Mouse (Mus musculus): Measurements from ENCODE around the gene Rab34.

Gene Rab34

DNA sequence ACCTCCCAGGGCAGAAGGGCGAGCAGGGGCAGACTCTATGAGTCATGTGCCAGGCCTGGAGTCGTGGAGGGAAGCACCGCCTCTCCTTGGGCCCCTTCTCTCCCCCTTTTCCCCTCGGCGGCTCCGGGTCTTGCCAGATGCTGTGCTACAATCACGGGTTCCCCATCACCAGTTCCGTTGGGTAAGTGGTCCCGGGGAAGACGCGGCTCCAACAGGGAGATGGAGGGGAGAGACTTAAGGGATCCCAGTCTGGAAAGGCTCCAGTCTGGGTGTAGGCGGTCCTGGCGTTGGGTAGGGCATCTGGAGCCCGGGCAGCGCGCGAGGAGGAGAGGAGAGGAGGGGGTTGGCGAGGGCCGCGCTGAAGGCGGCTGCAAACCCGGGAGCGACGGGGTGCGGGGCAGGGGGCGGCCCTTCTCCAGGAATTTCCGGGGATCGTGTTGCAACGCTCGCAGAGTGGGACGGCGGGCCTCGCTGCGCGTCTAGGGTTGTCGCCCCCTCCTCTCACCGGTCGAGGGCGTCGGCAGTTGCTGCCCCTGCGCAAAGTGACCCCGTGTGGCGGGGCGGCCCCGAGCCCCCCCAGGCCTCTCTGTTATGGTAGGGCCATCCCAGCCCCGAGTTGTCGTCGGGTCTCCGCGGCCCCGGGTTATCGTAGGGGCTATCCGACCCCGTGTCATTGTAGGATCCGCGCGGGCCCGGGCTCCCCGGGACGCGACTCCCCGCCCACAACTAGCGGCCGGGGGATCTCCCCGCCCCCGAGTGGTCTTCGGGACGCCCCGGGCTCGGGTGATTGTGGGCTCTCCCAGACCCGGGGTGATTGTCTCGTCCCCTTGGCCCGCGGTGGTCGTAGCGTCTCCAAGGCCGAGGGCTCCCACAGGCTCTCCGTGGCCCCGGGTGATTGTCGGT, at the start of gene Rab34:
Gene Rab34, plus strand, starts transcription at position 100 of the 903 bp plus-strand sequence.
- peak; percentile 88 for DNase-seq (ENCODE audit: extremely low spot score, low spot score)

DNA sequence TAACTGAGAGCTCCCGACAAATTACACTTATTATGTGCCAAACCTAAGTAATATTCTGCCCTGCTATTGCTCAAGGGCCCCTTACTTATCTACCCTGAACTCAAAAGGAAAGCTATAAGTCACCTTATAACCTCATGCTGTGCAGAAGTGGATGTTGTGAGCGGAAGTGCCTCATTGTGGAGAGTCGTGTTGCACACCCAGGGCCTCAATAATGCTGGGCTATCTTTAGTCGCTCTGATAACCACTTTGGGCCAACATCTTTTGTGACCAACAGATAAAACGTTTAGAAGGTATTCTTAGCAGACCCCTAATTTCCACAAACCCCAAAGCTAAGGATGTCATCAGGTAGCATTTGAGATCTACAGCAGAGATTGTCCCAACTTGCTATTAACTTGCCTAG, 47.6 kb upstream of the Rab34 start:
- DNase-seq (ENCODE audit: extremely low spot score, low spot score) = no peak

DNA sequence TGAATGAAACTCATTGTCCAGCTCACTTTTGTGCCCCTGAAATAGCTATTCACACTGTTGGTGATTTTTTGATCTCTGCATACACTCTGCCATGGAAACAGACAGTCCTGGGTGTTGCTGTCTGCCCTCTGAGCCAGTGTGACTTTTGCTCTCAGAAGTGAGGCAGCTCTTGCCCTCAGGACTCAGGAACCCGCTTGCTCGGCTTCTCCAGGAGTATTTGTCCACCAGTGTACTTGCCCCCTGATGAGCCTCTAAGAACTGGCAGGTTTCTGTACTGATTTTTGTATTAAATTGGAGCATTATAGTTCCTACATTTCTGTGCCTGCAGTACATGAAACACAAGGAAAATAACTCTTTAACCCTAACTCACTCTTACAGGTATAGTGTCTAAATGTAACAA, 44.7 kb upstream of the Rab34 start:
- DNase-seq (ENCODE audit: extremely low spot score, low spot score) = no peak

DNA sequence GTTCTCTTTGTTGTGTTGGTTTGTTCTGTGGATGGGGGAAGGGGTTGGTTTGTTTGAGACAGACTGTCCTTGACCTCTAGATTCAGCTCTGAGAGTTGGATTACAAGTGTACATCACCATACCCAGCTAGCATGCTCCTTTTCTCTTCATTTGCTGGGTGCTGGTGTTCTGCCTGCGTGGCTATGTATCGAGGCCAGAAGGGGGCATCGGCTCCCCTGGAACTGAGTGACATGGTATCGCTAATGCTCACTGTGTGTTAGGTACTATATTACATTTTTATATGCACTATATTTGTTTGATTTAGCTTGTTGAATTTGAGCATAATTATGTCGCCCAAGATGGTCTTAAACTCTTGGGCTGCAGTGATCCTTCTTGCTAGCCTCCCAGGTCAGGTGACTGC, 42.1 kb upstream of the Rab34 start:
- DNase-seq (ENCODE audit: extremely low spot score, low spot score) = no peak

DNA sequence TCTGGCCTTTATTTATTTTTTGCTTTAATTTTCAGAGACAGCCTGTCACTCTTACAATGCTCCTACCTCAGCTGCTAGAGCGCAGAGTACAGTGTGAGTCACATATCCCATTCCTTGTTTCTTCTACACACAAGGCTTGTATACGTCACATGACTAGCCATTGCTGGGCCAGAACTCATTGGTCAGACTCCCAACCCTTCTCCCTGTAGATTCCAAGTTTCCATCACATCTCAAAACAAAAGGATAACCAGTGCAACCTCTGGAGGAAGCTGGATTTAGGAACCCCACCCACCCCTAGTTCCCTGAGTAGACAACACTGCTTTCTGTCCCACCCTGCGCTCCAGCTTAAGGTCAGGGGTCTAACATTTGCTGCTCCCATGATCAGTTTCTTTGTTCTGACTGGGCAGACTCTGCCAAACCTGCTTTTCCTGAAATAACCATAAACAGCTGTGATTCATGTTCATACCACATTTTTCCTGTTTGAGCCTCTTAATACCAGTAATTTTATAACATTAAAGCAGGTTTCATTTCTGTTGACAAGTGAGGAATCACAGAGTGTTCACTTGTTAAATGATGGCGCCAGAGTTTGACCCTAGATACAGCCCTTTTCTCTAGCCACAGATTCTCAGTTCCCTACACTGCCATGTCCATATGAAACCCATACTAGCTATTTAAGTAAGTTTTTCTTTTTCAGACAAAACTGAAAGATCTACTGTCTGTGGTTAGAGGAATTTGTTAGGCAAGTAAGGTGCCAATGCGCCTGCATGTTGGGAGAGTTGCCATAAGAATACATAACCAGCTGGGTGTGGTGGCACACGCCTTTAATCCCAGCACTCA, 41.3 kb upstream of the Rab34 start:
- DNase-seq (ENCODE audit: extremely low spot score, low spot score) = no peak

DNA sequence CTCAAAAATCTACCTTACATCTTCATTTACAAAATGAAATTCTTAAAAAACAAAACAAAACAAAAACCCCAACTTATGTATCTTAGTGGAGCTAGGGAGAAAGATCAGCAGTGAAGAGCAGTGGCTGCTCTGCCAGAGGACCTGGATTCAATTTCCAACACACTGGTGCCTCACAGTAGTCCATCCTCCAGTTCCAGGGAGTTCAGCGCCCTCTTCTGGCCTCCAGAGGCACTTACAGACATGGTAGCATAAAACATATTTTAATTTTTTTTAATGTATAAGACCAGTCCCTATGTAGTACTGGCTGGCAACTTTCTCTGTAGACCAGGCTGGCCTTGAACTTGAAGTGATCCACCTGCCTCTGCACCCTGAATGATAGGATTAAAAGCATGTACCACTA, 37.1 kb upstream of the Rab34 start:
- no peak for DNase-seq (ENCODE audit: extremely low spot score, low spot score)

DNA sequence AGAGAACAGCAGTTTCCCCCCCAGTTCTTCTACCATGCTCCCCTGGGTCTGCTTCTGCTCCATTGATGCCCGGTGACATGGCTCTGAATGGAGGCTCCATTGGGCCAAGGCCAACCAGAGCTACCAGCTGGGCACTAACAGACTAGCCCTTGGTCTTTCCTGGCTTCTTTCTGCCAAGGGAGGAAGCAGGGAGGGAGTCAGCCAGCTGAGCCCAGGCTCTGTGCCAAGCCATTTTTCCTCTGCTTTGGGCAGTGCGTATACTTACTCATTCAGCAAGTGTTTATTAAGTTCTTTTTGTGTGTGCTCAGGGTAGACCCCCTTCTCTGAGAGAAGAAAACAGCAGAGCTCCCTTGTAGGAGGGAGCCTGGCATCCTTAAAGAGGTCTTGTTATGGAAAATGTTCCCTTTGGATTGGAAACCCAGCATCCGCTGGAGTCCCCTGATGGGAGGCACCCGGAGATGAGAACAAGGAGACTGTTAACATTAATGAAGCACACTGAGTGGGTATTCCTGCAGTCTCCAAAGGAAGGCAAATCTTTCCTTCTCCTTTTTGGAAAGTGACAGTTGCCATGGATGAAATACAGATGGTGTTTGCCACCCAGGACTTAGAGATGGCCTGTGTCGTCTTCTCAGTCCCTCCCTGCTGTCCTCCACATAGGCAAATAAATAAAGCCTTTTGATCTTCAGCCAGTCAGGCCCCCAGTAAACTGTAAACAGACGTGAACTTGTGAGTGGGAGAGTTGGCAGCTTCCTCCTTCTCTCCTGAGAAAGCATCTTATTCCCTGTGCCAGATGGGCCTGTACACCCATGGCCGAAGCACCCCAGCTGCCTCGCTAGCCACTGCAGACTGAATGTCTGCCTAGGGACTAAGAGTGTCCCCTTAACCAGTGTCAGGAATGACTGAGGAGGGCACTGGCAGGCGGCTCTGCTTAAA, 35.7 kb upstream of the Rab34 start:
- no peak for DNase-seq (ENCODE audit: extremely low spot score, low spot score)

DNA sequence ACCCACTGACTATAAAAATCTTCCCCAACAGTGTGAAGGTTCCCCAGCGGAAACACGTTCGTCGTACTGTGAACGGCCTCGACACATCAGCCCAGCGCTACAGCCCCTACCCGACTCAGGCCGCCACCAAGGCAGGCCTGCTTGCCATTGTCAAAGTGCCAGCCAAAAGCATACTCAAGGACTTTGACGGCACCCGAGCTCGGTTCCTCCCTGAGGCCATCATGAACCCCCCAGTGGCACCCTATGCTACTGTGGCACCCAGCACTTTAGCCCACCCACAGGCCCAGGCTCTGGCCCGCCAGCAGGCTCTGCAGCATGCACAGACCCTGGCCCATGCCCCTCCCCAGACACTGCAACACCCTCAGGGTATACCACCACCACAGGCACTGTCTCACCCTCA, 34.5 kb upstream of the Rab34 start:
- DNase-seq (ENCODE audit: extremely low spot score, low spot score) = no peak

DNA sequence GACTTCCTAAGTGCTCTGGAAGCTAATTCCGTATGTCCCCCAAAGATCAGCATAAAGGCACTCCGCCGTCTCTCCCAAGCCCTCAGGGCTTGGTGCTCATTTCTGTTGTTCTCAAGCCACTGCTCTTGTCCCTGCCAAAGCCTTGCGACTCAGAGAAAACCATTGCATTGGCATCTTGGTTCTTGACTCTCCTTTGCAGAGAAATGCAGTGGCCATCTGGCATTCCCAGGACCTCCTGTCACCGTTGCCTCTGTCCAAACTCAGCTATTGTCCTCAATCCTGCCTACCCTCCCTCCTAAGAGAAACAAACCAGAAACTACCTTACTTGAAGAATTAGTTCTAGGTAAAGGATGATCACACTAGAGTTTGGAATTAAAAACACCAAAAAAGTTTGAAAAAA, 32.6 kb upstream of the Rab34 start:
- no peak for DNase-seq (ENCODE audit: extremely low spot score, low spot score)

DNA sequence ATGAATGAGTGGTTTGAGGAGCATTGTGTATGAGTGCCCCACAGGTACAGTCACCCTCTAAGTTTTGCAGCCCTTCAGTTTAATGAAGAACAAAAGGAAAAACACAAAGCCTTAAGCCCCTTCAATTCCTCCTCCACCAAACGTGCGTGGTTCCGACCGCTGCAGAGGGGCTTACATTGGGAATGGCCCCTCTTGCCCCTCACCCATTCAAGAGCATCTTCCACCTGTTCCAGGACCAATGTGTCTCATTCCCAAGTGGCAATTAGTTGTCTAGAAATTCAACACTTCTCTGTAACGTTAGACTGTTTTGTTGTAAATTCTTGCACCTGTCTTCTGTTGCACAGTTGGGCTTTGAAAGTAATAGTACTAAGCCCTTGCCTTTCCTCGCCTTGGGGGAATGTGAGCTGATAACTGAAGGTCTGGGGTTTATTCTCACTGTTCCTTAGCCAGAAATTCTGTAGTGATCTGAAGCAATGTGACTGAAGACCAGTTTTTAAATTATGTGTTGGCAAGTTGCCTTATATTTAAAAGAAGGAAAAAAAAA, 32.0 kb upstream of the Rab34 start:
- no peak for DNase-seq (ENCODE audit: extremely low spot score, low spot score)

DNA sequence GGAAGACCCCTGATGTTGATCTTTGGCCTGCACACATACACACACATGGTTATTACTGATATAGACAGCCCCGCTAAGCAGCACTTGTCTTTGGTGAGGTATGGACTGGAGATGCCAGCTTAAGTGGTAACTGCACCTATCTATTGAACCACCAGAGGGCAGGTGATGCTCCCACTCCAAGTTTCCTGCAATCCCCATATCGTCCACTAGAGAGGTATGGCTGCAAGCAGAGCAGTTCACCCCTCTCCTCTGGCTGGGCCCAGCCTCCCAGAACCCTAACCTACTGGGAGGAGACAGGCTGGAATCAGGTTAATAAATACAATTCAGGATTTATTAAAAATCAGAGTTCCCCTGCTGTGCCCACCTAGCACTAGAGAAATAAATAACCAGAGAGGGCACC, 29.1 kb upstream of the Rab34 start:
- peak; percentile 72 for DNase-seq (ENCODE audit: extremely low spot score, low spot score)

DNA sequence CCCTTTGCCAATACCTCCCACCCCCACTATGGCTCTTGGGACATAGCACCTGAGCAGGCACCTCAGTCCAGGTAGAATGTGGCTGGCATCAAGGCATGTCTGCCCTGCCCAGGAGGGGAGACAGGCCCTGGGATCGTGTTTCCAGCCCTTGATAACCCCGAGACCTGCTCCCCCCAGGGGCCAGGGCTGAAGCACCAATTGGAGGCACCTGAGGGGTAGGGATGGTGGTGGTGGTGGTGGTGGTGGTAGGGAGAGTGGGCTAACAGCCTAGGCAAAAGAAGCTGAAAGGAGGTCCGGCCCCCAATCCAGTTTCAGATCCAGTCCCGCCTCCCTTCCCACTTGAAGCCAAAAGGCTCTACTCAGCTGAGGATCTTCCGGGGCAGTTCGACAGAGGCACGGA, 28.7 kb upstream of the Rab34 start:
- no peak for DNase-seq (ENCODE audit: extremely low spot score, low spot score)

DNA sequence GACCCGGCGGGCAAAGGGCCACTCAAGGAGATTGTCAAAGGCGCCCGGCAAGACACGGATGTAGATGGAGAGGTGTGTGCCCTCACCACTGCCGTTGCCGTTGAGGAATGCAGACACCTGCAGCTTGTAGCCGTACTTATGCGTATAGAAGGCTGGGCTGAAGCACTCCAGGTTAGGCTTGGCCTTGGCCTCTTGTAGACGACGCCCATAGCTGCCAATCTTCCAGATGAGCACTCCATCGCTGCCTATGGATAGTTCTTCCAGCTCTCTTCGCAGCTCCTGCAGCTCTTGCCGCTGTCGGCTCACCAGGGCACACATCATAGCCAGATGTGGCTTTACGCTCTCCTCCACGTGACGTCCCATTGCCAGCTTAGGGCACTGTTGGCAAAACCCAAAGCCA, 28.1 kb upstream of the Rab34 start:
- no peak for DNase-seq (ENCODE audit: extremely low spot score, low spot score)

DNA sequence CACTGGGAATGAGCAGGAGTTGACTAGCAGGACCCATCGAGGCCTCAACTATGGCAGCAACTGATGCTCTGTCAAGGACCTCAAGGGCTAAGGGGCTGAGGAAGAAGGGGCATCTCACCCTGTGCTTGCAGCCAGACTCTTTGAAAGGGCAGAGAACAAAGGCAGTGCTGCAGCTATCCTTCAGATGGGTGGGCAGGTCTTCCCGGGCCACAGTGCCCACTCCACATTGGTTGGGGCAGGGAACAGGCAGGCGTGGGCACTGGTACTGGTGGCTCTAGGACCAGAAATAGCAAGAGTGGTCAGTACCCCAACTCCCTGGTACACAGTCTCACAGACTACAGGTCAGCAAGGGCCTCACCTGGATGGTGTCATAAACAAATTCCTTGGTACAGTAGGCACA, 27.6 kb upstream of the Rab34 start:
- no peak for DNase-seq (ENCODE audit: extremely low spot score, low spot score)

DNA sequence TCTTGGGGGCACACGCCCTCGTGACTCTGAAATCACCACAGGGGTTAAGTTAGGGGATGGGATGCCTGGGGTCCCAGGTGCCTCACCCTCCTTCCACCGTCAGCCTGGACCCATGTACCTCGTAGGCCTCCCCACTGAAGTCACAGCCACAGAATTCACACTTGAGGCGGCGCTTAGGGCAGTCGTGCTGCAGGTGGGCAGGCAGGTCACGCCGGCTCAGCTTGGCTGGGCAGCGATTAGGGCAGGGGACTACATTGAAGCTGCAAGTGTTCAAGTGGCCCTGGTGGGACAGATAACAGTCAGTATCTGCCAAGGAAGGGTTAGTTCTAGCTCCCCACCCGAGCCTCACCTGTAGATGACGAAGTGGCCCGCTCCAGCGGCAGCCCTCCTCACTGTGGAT, 27.1 kb upstream of the Rab34 start:
- no peak for DNase-seq (ENCODE audit: extremely low spot score, low spot score)

DNA sequence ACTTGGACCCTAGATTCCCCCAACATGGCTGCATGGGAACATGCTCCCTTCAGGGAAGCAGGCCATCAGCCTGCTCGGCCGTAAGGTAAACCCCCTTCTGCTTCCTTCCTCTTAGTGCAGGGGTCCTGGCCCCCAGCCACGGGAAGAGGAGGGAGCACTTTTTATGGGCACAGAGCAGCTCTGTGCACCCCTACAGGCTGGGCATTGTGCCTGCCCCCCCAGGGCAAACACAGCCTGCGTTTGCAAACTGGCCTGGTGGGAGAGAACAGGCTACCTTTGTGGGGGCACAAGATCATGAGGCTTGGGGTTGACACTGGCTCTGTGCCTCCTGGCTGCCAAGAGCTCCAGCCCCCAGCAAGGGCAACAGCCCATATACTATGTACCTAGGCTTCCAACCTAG, 26.3 kb upstream of the Rab34 start:
- DNase-seq (ENCODE audit: extremely low spot score, low spot score) = no peak

DNA sequence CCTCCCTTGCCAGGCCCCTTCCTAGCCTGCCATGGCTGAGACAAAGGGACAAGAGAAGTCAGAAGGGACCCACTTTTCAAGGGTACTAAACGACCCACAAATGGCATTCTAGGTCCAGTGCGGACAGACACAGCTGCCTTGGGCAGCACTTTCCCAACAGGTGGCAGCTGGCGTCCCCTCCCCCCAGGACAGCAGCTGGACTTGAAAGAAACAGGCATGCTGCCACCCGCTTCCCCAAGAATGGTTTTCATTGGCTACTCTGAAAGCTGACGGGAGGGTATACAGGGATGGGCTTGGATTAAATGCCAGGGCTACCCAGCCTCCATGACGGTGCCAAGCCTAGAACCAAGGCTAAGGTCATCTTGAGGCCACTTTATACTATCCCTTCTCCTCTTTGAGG, 25.7 kb upstream of the Rab34 start:
- DNase-seq (ENCODE audit: extremely low spot score, low spot score) = no peak

DNA sequence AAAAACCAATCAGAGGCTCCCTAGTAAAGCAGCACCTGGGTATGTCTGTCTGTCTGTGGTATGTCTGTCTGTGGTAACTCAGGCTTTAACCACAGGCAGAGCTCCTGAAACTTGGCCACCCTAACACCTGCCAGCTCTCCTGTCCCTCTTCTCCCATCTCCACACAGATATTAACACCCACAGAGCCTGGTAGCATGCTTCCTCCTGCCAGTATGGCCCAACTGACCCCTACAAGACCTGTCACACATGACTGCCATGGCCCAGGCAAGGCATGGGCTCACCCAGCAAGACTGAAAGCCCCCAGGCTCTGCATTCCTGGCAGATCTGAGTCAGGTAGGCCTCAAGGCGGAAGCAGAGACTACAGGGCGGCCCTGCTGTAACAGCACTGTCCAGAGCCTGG, 25.2 kb upstream of the Rab34 start:
- no peak for DNase-seq (ENCODE audit: extremely low spot score, low spot score)

DNA sequence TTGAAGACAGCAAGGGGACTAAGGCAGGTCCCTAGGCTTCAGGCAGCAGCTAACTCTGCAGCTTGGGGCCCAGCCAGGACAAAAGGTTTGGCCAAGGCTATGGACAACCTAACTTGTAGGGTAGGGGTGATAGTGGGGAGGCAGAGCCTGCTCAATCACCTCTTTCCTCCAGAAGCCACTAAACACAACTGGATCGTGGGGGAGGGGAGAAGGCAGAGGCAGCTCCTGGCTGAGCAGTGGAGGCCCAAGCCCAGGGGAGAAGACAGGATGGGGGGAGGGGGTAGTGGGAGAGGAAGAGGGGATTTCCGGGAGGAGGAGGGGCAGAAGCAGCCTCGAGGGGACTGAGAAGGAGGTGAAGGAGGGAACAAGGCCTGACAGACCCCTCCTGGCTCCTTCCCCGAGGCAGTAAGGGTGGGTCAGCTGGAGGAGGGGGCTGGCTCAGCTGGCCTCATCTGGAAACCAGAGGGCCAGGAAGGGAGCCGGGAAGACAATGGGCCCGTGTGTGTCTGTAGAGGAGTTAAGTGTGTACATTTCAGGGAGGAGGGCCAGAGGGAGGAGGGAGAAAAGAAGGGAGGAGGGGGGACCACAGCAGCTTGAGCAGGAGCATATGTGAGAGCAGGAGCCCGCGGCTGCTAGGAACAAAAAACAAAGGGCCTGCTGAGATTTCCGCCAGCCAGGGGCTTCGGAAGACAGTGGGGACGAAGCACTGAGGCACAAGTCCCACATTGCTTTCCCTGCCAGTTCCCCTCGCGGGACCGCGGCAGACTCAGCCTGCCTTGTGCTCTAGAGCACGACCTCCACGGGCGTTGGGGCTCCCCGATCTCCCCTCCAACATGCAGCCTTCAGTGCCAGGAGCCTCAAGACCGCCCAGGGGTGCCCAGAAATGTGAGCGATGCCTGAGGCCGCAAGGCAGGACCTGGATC, 24.3 kb upstream of the Rab34 start:
- peak; percentile 84 for DNase-seq (ENCODE audit: extremely low spot score, low spot score)

DNA sequence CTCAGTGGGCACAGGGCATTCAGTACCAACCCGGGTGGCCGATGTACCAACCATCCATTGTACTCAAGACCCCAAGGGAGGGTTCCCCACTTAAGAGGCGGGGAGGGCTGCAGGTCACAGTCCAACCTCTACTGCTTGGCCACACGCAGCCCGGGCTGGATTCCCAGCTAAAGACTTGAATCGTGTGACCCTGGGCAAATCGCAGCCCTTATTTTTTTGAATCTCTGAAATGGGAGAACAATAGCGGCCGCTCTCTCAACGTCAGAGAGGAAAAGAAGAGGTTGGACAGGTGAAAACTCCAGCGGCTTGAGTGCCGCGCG, 23.7 kb upstream of the Rab34 start:
- DNase-seq (ENCODE audit: extremely low spot score, low spot score) = no peak

Measured in neural tube, embryonic 10.5 days (tissue).